Mouse (Mus musculus) E14TG2a.4 (cell line): ENCODE measurements around the gene Gm20388.

Experiments used
- H3K27me3 ChIP-seq: 2 replicates; pipeline ENCODE4 v1.6.1; 2014; ENCODE audit warnings: low read length, control low read depth; ENCODE audit not compliant: insufficient read depth
- H3K36me3 ChIP-seq: 2 replicates; pipeline ENCODE4 v1.6.1; 2014; ENCODE audit warnings: low read length, control low read depth; ENCODE audit not compliant: insufficient read depth
- H3K4me1 ChIP-seq: replicated peaks from 2 replicates; pipeline ENCODE4 v1.6.1; 2014; ENCODE audit warnings: low read depth, low read length, control low read depth
- H3K4me3 ChIP-seq: replicated peaks from 2 replicates; pipeline ENCODE4 v1.5.1; 2014; ENCODE audit warnings: mild to moderate bottlenecking, low read length
- H3K9me3 ChIP-seq: 2 replicates; pipeline ENCODE4 v1.6.1; 2014; ENCODE audit warnings: low read length, control low read depth
- CTCF ChIP-seq: conservative IDR thresholded peaks from 2 replicates; pipeline ENCODE4 v1.5.1; 2014; ENCODE audit warnings: low read length
- NANOG ChIP-seq: IDR thresholded peaks from 2 replicates; pipeline ENCODE4 v1.6.1; 2014; ENCODE audit warnings: borderline replicate concordance, low read length, mixed read lengths
- POU5F1 ChIP-seq: IDR thresholded peaks from 2 replicates; pipeline ENCODE4 v1.6.1; 2014; ENCODE audit warnings: low read length, borderline replicate concordance

Gm20388 gene

DNA sequence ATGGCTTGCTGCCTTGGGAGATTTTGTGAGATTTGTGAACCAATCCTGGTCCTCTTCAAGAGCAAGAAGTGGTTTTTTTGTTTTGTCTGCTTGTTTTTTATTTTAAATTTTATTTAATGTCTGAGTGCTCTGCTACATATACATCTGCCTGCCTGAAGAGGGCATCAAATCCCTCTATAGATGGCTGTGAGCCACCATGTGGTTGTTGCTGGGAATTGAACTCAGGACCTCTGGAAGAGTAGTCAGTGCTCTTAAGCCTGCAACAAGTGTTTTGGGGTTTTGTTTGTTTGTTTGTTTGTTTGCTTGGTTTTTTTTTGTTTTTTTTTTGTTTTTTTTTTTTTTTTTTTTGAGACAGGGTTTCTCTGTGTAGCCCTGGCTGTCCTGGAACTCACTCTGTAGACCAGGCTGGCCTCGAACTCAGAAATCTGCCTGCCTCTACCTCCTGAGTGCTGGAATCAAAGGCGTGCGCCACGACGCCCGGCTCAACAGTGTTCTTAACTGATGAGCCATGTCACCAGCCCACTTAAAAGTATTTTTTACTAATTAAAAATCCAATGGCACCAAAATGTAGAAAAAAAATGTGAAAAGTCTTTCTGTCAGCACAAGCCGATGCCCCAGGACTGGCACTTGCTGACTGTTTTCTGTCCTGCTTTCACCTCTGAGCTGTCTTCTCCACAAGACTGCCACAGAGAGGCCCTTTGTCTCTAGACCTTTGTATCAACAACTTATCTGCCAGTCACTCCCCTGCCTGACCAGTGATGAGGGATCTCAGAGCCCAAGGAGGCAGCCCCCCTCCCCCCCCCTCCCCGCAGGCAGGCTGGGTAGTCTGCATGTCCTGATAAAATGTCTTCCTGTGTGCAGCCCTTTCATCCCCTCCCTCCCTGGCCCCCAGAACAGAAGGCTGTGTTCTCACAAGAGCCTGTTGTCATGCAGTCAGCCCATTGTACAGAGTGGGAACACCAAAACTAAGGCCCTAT, 3505.6 kb downstream of the Gm20388 start:
- H3K4me1 ChIP-seq = peaks cover 61% of the 10 kb centered on the region
- H3K27me3 ChIP-seq = peaks cover 7% of the 10 kb centered on the region; the same call in 1 of the 2 replicates
- H3K4me3 ChIP-seq = no peak overlapping the region
- peak; percentile 67 for TF ChIP-seq CTCF
- TF ChIP-seq POU5F1 = no peak
- peaks cover 43% of the 10 kb centered on the region for H3K36me3 ChIP-seq
- H3K9me3 ChIP-seq = peaks cover 3% of the 10 kb centered on the region; the same call in 1 of the 2 replicates

DNA sequence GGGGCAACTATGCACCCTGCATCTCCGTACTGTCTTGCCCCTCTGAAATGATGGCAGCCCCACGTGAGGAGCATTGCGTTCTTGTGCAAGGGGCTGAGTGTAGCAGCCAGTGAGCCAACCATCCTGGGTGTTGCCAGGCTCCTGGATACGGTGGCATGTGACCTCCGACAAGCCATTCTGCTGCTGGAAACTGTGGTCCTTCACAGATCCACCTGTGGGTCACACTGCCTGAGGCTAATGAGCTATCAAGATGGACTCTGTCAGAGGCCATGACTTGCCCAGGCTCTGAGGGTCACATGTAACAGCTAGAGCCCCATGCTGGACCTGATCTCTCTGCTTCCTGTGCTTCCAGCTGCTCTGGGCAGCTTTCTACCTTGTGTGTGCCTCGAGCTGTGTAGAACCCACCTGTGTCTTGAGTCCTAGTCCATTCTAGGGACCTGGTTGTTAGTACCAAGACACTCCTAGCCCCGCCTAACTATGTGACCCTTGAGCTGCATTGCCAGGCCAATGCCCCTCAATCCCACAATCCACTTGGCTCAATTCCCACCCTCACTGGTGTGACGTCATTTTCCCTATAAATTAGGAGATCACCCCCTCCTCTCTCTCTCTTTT, 3506.4 kb downstream of the Gm20388 start:
- H3K36me3 ChIP-seq = peaks cover 51% of the 10 kb centered on the region
- H3K4me3 ChIP-seq = no peak overlapping the region
- peaks cover 1% of the 10 kb centered on the region; the same call in 1 of the 2 replicates for H3K27me3 ChIP-seq
- TF ChIP-seq CTCF (no peak), NANOG (no peak), POU5F1 (no peak)
- H3K4me1 ChIP-seq = peaks cover 63% of the 10 kb centered on the region
- H3K9me3 ChIP-seq = peaks cover 3% of the 10 kb centered on the region; the same call in 1 of the 2 replicates

DNA sequence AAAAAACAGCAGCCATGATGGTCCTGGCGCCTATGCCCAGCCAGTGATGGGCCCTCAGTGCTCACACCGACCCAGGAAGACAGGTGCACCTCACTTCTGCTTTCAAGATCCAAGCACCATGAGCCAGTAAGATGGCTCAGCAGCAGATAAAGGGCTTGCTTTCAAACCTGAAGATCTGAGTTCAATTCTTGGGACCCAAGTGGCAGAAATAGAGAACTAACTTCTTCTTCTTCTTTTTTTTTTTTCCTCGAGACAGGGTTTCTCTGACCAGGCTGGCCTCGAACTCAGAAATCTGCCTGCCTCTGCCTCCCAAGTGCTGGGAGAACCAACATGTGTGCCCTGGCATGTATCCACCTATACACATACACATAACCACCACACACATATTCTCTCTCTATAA, 3509.1 kb downstream of the Gm20388 start:
- Histone ChIP-seq H3K36me3 (peaks cover 45% of the 10 kb centered on the region), H3K27me3 (no peaks in the 10 kb centered on the region), H3K4me3 (no peak overlapping the region), H3K9me3 (peaks cover 3% of the 10 kb centered on the region; the same call in 1 of the 2 replicates), H3K4me1 (peaks cover 52% of the 10 kb centered on the region)
- TF ChIP-seq POU5F1 (no peak), NANOG (no peak), CTCF (no peak)

DNA sequence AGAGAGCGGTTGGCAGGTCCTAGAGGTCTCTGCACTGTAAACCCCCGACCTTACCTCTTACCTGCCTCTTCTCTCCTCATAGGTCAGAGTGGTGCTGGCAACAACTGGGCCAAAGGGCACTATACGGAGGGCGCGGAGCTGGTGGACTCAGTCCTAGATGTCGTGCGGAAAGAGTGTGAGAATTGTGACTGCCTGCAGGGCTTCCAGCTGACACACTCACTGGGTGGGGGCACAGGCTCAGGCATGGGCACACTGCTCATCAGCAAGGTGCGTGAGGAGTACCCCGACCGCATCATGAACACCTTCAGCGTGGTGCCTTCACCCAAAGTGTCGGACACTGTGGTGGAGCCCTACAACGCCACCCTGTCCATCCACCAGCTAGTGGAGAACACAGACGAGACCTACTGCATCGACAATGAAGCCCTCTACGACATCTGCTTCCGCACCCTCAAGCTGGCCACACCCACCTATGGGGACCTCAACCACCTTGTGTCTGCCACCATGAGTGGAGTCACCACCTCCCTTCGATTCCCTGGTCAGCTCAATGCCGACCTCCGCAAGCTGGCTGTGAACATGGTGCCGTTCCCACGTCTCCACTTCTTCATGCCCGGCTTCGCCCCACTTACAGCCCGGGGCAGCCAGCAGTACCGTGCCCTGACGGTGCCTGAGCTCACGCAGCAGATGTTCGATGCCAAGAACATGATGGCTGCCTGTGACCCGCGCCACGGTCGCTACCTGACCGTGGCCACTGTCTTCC, 3510.1 kb downstream of the Gm20388 start:
- H3K4me3 ChIP-seq = no peak overlapping the region

DNA sequence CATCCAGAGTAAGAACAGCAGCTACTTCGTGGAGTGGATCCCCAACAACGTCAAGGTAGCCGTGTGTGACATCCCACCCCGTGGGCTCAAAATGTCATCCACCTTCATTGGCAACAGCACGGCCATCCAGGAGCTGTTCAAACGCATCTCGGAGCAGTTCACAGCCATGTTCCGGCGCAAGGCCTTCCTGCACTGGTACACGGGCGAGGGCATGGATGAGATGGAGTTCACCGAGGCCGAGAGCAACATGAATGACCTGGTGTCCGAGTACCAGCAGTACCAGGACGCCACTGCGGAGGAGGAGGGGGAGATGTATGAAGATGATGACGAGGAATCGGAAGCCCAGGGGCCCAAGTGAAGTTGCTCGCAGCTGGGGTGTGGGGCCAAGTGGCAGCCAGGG, 3510.7 kb downstream of the Gm20388 start:
- TF ChIP-seq CTCF = no peak
- TF ChIP-seq NANOG = no peak
- TF ChIP-seq POU5F1 = no peak
- Histone ChIP-seq H3K36me3 (peaks cover 45% of the 10 kb centered on the region), H3K4me3 (no peak overlapping the region), H3K9me3 (peaks cover 3% of the 10 kb centered on the region; the same call in 1 of the 2 replicates), H3K27me3 (no peaks in the 10 kb centered on the region), H3K4me1 (peaks cover 51% of the 10 kb centered on the region)

More for the DNA sequence above, 3510.1 kb downstream of the Gm20388 start:
- peaks cover 3% of the 10 kb centered on the region; the same call in 1 of the 2 replicates for H3K9me3 ChIP-seq
- H3K4me1 ChIP-seq = peaks cover 51% of the 10 kb centered on the region
- TF ChIP-seq POU5F1 = no peak
- no peak for TF ChIP-seq NANOG
- no peak for TF ChIP-seq CTCF
- peaks cover 45% of the 10 kb centered on the region for H3K36me3 ChIP-seq
- H3K27me3 ChIP-seq = no peaks in the 10 kb centered on the region

DNA sequence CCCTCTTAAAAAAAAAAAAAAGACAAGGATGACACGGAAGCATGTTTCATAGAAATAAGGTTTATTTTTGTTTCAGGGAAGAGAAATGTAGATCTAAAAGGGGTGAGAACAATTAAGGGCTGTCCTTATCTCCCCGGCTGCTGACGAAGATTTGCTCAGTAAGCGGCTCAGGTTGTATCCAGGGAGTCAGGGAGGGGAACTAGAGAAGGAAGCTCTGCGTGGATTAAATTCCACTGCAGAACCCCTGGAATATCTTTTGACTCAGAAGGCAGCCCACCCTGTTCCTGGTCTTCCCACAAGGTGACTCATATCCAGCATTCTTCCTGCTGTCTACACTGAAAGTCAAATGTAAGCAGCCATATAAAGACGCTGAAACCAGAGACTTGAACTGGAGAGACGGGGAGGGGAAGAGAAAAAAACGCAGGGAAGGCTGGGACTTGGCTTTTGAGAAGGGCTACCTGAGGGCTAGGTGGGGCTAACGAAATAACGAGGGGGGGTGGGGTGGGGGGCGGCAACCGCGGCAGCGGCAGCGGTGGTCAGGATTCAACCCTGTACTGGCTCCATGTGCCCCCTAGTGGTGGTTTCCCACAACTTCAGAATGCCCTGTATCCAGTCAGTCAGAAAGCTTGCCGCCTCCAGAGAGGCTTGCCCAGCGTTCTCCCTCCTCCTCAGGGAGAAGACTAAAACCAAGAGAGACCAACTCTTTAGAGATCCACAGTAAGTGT, 3511.6 kb downstream of the Gm20388 start:
- 0 out of 2 replicates have a peak overlapping the region, but pooled peaks have one; percentile 8 for H3K4me3 ChIP-seq

DNA sequence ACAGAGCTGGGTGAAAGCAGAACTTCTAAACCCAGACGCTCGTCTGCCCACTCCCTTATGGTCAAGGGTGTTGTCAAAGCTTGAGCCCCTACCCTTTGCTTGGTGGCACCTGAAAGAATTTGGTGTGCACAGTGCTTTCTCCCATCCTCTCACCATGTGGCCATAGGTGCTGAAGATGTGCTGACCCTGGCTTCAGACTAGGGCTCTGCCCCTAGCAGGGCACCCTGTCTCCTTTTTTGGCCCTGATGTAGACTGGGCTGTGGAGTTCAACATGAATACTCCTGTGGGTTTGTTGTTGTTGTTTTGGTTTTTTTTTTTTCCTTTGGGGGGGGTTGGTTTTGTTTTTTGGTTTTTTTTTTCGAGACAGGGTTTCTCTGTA, 3512.1 kb downstream of the Gm20388 start:
- TF ChIP-seq POU5F1 (no peak), CTCF (no peak), NANOG (no peak)
- Histone ChIP-seq H3K27me3 (no peaks in the 10 kb centered on the region), H3K36me3 (peaks cover 40% of the 10 kb centered on the region), H3K9me3 (peaks cover 3% of the 10 kb centered on the region; the same call in 1 of the 2 replicates), H3K4me3 (no peak overlapping the region), H3K4me1 (peaks cover 38% of the 10 kb centered on the region)

More for the DNA sequence above, 3511.6 kb downstream of the Gm20388 start:
- no peaks in the 10 kb centered on the region for H3K27me3 ChIP-seq
- peaks cover 3% of the 10 kb centered on the region; the same call in 1 of the 2 replicates for H3K9me3 ChIP-seq
- H3K4me1 ChIP-seq = peaks cover 42% of the 10 kb centered on the region
- TF ChIP-seq POU5F1 (no peak), NANOG (no peak), CTCF (peak; percentile 49)
- H3K36me3 ChIP-seq = peaks cover 40% of the 10 kb centered on the region
